Mouse (Mus musculus) lung, postnatal 25 days (tissue): ENCODE data around the gene Tlr12.
"Not testable (repeated sequence)": the region's sequence is repeated elsewhere in the genome, so short reads cannot be mapped to it uniquely, and the experiment has no call there.

ENCODE experiments used
- DNase-seq: peaks from one replicate; pipeline ENCODE4 v3.0.0; 2022; ENCODE audit warnings: low spot score

Gene Tlr12

GRCm38 (mm10) chr4:128618963-128619362 is 544 bp upstream of the Tlr12 start:
- no peak for DNase-seq

DNA sequence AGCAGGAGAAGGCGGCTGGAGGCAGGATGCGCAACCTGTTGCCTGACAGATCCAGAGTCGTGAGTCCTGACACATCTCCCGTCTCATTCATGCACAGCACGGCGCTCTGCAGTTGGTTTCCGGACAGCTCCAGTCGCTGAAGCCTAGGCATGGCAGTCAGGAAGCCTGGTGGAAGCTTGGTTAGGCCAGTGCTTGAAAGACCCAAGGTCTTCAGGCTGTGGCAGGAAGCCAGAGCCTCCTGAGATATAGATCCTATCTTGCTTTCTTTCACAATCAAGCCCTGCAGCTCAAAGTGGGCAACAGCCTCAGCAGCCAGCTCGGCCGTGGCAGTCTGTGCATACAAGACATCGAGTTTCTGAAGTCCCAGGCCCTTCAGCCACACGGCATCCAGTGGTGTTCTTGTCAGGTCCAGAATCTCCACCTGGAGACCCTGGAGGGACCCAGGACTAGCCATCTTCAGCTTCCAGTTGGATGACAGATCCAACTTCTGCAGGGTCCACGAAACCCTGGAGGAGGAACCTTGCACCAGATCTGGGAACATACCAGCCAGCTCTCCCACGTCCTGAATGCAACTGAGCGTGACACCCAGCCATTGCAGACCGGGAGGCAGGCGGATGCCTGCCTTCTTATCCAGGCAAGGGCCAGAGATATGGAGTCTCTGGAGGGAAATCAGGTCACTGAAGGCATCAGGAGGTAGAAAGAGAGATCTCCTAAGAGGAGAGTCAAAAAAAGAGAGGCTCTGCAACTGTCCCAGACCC is 877 bp downstream of the Tlr12 start:
- no peak for DNase-seq

- no peak for DNase-seq
Measured at GRCm38 (mm10) chr4:128615761-128616160, 2.7 kb downstream of the Tlr12 start.

- peak; percentile 39 for DNase-seq
Measured at GRCm38 (mm10) chr4:128613326-128613725, 5.1 kb downstream of the Tlr12 start.

DNA sequence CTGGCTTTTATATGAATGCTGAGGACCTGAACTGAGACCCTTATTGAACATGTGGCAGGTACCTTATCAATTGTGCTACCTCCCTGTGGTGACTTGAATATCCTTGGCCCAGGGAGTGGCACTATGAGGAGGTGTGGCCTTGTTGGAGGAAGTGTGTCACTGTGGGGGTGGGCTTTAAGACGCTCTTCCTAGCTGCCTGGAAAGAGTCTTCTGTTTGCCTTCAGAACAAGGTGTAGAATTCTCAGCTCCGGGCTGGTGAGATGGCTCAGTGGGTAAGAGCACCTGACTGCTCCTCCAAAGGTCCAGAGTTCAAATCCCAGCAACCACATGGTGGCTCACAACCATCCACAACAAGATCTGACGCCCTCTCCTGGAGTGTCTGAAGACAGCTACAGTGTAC is 6.7 kb downstream of the Tlr12 start:
- DNase-seq: not testable (repeated sequence)

DNA sequence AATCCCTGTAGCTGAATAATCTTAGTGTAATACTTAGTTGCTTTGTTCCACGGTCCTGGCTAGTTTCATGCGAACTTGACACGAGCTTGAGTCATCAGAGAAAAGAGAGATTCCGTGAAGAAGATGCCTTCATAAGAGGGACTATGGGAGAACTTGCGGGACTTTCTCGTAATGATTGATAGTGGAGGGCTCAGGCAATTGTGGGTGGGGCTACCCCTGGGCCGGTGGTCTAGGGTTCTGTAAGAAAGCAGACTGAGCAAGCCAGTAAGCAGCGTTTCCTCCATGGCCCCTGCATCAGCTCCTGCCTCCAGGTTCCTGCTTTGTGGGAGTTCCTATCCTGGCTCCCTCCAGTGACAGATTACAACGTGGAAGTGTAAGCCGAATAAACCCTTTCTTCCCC is 7.7 kb downstream of the Tlr12 start:
- no peak for DNase-seq

DNA sequence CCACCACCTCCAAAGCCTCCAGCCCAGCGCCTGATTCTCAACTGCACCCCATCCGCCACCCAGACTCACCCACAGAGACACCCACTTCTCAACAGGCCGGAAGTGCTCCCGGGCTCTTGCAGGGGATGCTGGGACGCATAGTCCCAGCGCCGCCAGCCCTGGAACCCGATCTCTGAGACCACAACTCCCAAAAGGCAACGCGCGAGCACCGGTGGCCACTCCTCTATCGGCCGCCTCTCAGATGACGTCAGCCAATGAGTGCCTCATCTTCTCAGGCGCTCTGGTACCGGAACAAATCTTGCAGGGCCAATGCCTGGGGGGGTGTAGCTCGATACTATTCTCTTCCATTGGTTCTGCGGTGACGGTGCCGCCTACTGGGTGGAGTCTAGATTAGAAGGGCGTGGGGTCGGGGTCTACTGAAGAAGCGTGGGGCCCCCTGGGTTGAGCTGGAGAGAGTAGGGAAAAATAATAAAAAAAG is 8.5 kb downstream of the Tlr12 start, which contains the start of gene Zscan20:
Gene Zscan20, minus strand, starts transcription at position 174 of the 478 bp plus-strand sequence.
- DNase-seq: peak; percentile 99

DNA sequence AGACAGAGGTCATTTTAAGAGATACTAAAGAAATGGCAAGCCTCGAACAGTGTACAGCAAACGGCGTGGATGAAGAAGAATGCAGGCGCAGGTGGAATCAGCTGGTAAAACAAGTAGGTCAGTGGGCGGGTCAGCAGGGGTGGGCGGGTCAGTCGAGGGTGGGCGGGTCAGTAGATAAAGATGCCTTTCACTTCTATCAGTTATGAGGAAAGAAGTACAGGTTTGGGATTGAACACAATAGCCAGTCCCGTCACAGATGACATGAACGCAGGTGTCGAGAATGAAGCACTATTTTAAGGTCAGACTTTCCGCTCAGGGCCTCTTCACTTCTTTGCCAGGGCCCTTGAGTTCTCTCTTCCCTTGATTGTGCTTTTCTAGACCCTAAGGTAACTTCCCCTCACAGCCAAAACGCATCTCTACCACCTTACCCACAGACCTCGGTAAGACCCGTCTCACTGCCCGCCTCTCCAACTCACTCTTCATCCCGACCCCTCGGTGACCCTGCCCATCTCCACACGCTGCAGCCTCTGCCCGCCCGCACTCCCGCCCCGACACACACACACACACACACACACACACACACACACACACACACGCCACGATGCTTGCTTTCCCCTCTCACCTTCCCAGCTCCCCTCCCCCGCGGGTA is 9.0 kb downstream of the Tlr12 start:
- DNase-seq: no peak

GRCm38 (mm10) chr4:128607661-128608060 is 10.8 kb downstream of the Tlr12 start:
- DNase-seq: no peak

DNA sequence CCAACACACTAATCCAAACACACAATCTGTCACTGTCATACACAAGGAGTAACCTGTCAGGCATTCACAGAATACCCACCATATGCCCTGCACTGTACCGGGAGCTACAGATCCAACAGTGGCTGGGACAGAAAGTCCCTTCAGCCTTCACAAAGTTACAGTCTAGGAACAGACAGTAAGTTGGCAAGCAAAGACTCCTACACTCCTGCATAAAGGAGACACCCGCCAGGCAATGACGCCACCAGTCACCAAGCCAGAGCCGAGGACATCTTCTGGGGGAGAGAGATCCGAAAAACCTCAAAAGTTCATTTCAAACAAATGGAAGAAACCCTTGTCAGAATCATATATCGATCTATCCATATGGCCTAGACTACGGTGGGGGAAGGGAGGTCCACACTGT is 11.8 kb downstream of the Tlr12 start:
- no peak for DNase-seq

DNA sequence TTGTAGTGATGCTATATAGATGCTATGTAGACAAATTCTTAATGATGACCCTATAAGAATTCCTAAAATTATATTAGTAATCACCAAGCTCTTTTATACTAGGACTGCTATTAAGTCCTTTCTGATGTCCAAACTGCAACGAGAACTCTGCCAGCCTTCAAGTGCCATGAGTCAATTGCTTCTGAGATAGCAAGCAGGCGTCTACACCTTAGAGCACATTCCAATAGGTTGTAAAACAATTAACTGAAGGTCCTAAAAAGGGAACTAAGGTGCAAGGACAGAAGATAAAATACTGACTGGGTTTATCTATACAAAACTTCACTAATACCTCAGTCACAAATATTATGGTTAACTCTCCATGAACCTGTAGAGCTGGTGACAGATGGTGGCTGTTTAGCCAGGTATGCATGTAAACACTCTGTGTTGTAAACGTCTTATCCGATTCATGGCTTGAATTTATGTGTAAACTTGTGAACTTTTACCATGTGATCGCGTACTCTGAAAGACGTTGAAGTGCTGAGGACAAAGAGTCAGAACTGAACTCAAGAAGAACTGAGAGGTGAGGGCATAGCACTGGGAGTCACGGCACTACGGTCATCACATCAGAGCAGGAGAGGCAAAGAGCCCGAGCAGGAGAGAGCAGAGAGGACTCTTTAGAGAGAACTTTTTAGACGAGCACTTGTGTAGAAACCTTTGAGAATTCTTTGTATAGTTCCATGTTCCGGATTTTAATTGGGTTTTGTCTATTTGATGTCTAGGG is 20.4 kb downstream of the Tlr12 start:
- DNase-seq: no peak

DNA sequence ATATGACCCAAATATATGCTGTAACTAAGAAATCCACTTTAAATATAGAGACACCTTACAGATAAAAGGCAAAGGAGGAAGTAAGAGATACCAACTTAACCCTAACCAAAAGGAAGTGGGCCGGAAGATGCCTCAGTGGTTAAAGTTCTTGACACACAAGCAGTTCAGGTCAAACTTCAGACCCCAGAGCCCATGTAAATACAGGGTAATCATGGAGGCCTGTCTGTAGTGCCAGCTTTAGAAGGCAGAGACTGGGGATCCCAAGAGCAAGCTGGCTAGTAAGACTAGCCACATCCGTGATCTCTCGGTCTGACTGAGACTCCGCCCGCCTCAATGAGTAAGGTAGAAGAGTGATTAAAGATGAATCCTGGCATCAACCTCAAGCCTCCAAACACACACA is 24.4 kb downstream of the Tlr12 start:
- no peak for DNase-seq

DNA sequence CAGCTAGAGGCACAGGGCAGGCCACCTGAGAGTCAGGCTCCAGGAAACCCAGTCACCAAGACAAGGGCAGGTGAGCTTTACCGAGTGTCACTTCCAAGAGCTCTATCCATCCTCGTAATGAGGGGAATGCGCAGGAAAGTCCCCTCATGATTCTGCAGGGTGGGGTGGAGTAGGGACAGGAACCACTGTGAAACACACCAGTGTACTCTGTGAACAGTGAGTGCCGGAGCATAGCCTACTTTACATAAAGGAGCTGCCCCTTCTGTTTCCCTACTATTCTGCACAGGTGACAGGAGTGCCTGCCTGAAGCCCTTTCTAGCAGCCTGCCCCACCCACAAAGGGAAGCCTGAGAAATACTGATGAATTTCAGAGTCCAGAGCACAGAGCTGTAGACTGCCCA is 25.1 kb downstream of the Tlr12 start:
- DNase-seq: no peak

DNA sequence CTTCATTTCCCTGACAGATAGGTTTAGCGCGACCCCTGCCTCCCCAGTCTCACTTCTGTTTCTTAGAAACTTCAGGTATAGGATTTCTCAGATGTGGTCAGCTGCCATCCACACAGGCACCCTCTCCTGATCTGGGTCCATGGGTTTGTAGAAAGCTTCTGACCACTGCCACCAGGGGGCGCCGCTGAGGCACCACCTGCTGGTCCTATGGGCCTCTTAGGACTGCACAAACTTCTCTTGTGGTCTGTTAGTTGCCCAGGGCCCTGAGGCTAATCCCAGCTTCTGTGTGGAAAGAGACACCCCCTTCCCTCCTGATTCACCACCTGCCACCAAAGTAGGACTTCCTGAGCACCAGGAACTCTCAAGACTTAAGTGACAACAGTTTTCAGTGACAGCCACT is 39.2 kb downstream of the Tlr12 start:
- peak; percentile 21 for DNase-seq

GRCm38 (mm10) chr4:128575811-128576210 is 42.6 kb downstream of the Tlr12 start:
- DNase-seq: peak; percentile 52
